Mouse (Mus musculus): ENCODE measurements around the gene Cpn1. TPM values are rescaled to one million over a fixed set of nuclear protein-coding genes. Genes with fewer than 3 reads are reported as not detected.

Cpn1 gene
- total RNA-seq, 1 experiment from 2014 or later = not detected

DNA sequence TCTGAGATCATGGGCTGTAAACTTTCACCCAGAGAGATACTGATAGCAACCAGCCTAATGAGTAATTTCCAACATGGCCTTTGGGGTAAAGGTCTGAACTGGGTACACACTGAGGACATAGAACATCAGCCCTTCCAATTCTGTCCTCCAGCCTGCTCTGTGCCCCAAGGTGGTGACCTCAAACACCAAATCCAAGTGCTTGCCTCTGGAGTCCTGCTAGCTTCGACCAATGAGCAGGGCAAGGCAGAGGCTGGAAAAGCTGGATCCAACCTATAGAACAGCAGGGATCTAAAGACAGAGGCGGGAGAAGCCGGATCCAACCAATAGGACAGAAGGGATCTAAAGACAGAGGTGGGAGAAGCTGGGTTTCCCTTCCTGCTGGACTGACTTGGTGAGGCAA, 67.5 kb downstream of the Cpn1 start:
- ATAC-seq (replicated peaks; ENCODE audit: insufficient number of reproducible peaks, low FRiP score, low TSS enrichment, poor library complexity, severe bottlenecking) = no peak

DNA sequence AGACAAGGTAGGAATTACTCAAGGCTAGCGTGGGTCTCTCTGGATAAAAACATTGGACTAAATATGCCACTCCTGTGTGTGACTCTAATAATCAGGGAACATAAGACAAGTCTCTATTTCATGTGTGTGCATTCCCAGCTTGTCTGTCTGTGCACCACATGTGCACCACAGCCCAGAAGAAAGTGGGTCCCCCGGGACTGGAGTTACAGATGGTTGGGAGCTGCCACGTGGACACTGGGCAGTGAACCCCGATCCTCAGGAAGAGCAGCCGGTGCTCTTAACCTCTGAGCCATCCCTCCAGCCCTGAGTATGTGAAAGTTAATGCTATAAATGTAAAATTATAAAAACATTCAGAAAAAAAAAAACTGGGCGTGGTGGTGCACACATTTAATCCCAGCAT, 68.6 kb downstream of the Cpn1 start:
- no peak for ATAC-seq (replicated peaks; ENCODE audit: insufficient number of reproducible peaks, low FRiP score, low TSS enrichment, poor library complexity, severe bottlenecking)

DNA sequence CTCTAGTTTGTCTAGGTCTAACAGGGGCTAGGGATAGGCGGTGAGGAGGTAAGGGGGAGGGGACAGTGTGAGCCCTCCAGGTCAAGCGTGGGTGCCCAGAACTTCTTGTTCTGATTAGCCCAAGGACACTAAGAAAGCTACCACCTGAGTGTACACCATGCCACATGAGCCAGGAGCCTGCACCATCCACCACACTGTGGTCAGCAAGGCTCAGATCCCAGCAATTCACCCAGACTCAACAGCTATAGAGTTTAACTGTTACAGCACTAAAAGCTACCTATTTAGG, 69.0 kb downstream of the Cpn1 start:
- no peak for ATAC-seq (replicated peaks; ENCODE audit: insufficient number of reproducible peaks, low FRiP score, low TSS enrichment, poor library complexity, severe bottlenecking)

DNA sequence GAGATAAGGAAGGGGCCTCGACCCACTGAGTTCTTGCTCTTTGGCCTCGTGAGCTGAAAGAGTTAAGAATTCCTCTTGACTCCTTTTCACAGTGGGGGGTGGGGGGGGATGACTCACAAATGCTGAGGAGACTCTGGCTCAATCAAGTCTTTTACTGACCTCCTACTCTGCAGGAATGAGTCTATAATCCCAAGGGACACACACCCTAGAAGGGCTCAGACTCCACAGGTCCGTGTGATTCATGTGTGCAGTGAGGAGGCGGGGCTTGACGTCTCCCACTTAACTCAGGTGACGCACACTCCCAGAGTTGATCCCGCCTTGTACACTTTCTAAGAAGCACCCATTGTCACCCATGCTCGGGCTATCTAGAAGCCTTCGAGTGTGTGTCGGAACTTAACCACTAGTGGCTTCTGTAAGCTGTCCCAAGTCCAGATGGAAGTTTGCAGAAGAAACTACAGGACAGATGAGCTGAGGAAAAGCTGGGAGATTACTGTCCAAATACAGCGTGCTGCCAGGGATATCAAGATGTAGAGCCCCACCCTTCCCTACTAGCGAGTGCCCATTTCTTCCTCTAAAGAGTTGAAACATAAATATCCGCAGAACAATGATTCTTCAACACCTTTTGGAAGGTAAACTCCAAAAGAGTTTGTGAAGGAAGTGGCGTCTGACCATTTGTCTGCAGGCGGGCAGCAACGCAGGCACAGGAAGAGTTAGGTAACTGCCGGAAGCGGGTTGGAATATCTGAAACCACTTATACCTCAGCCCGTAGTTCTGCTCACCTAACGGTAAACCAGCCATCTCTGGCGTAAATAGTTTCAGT, 69.6 kb downstream of the Cpn1 start:
- no peak for ATAC-seq (replicated peaks; ENCODE audit: insufficient number of reproducible peaks, low FRiP score, low TSS enrichment, poor library complexity, severe bottlenecking)

GRCm38 (mm10) chr19:43915431-43915830, 70.9 kb downstream of the Cpn1 start:
- ATAC-seq (replicated peaks; ENCODE audit: insufficient number of reproducible peaks, low FRiP score, low TSS enrichment, poor library complexity, severe bottlenecking) = no peak

- no peak for ATAC-seq (replicated peaks; ENCODE audit: insufficient number of reproducible peaks, low FRiP score, low TSS enrichment, poor library complexity, severe bottlenecking)
These were observed 71.4 kb downstream of the Cpn1 start for GRCm38 (mm10) chr19:43914986-43915385.

GRCm38 (mm10) chr19:43912775-43913486, 73.4 kb downstream of the Cpn1 start:
- no peak for ATAC-seq (replicated peaks; ENCODE audit: insufficient number of reproducible peaks, low FRiP score, low TSS enrichment, poor library complexity, severe bottlenecking)

- no peak for ATAC-seq (replicated peaks; ENCODE audit: insufficient number of reproducible peaks, low FRiP score, low TSS enrichment, poor library complexity, severe bottlenecking)
These were observed 79.9 kb downstream of the Cpn1 start for GRCm38 (mm10) chr19:43906492-43906891.

Other genes starting within 250 kb of the Cpn1 start
- 17.4 to 33.6 TPM (median 27.9 TPM) in 3 replicates for gene Cutc, start 233.6 kb downstream of the Cpn1 start, total RNA-seq (2017)
- 5.5 to 10.8 TPM (median 9.4 TPM) in 3 replicates for gene Cox15, start 233.6 kb downstream of the Cpn1 start, total RNA-seq (2017)
- 0.76 to 2.6 TPM (median 1.6 TPM) in 3 replicates for gene Abcc2, start 204.4 kb downstream of the Cpn1 start, total RNA-seq (2017)
- 8.7 to 12.2 TPM (median 9.3 TPM) in 3 replicates for gene Dnmbp, start 46.4 kb downstream of the Cpn1 start, total RNA-seq (2017)
- gene Cyp2c23, start 42.7 kb upstream of the Cpn1 start, total RNA-seq (2017) = not detected in 3 replicates
- 25.4 to 41.4 TPM (median 25.8 TPM) in 3 replicates for gene Erlin1, start 83.2 kb upstream of the Cpn1 start, total RNA-seq (2017)
- gene Chuk, start 120.9 kb upstream of the Cpn1 start, total RNA-seq (2017) = 156 to 180 TPM (median 161 TPM) in 3 replicates
- gene Cwf19l1, start 149.3 kb upstream of the Cpn1 start, total RNA-seq (2017) = 9.8 to 16.1 TPM (median 13.7 TPM) in 3 replicates
- gene Bloc1s2, start 159.9 kb upstream of the Cpn1 start, total RNA-seq (2017) = 80.6 to 110 TPM (median 103 TPM) in 3 replicates
- not detected in 3 replicates for gene Pkd2l1, start 205.9 kb upstream of the Cpn1 start, total RNA-seq (2017)
- gene Scd3, start 216.7 kb upstream of the Cpn1 start, total RNA-seq (2017) = not detected in 3 replicates